Mouse (Mus musculus) lung, postnatal 0 days (tissue): ENCODE measurements around the gene Acin1.

Experiments used
- CTCF ChIP-seq: IDR thresholded peaks from 2 replicates; pipeline ENCODE4 v1.5.1; 2016; ENCODE audit warnings: antibody characterized with exemption, mild to moderate bottlenecking
- EP300 ChIP-seq: IDR thresholded peaks from 2 replicates; pipeline ENCODE4 v1.6.1; 2016; ENCODE audit warnings: antibody characterized with exemption, mild to moderate bottlenecking, control low read depth

GRCm38 (mm10) chr14:54632252-54632651, 54.5 kb downstream of the Acin1 start:
- no peak for TF ChIP-seq CTCF
- TF ChIP-seq EP300: no peak
